Mouse (Mus musculus) small intestine, adult 2 months (tissue): ENCODE measurements around the gene Enpp5.

Experiments
- CTCF ChIP-seq: fragments of 200-500 bp; IDR thresholded peaks from 2 replicates; pipeline ENCODE4 v1.5.1; 2012; ENCODE audit warnings: low read depth, mild to moderate bottlenecking, control low read depth, inconsistent platforms, low read length, moderate library complexity, mixed read lengths; ENCODE audit not compliant: insufficient replicate concordance, insufficient read length; ENCODE audit errors: extremely low read depth
- POLR2A ChIP-seq: fragments of 200-500 bp; IDR thresholded peaks from 2 replicates; pipeline ENCODE4 v1.6.1; 2012; ENCODE audit warnings: low read depth, mild to moderate bottlenecking, control low read depth, inconsistent platforms, low read length, moderate library complexity

DNA sequence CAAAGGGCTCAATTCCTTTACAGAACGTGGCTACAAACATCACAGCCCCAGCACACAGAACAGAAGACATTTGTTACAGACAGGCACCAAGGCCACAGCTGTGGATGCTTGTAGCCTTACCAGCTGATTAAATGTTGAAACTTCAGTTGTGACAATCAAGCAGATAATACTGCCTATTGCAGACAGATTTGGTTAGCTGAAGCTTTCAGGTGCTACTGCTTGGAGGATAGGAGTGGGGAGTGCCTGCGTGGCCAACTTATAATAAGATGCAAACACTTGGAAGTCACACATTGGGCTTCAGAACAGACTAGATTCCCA is 811 bp upstream of the Enpp5 start:
- TF ChIP-seq POLR2A (no peak), CTCF (no peak)
